Comparison of ENCODE assay signal across 41 mouse cellular contexts in the genomic region with DNA sequence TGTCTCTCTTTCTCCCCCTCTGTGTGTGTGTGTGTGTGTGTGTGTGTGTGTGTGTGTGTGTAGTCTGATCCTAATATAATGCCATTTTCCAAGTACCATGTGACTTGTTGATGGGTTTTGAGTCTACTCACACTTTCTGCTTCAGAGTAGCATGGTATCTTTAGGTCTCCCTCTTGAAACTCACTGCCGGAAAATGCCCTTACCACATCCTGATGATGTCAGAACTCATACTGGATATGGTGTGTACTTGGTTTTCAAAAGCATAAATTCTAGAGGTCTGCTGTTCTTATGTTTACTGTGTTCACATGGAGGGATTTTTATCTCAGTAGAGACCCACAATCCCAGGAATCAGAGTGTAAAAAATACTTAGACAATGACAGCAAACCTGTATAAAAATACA. TPM values are rescaled to one million over a fixed set of nuclear protein-coding genes. Genes with fewer than 3 reads are reported as not detected.
DNase-seq lines count a peak whose midpoint lies in the region; ATAC-seq lines count a peak whose summit lies in the region.
"Had no signal": no experiment of that assay in that cellular context is flagged by ENCODE, and none has a peak within 500 bp of the region (broad histone marks: within the 10 kb centered on the region; RNA-seq: fewer than 3 reads in every experiment).

No protein-coding gene starts in this region.

- no peak overlapping the region for H3K9ac ChIP-seq in liver, embryonic 12.5 days
- H3K9ac ChIP-seq: embryonic facial prominence, embryonic 15.5 days; forebrain, embryonic 13.5 days; hindbrain, embryonic 13.5 days; liver, embryonic 13.5 days; midbrain, embryonic 15.5 days had no signal

- whole genome bisulfite sequencing in liver, embryonic 12.5 days (ENCODE audit: insufficient replicate concordance) = 41% methylated on average over 1 of the region's 1 CpGs

- H3K36me3 ChIP-seq in liver, embryonic 12.5 days = no peaks in the 10 kb centered on the region
- H3K36me3 ChIP-seq: embryonic facial prominence, embryonic 10.5 days; embryonic facial prominence, embryonic 15.5 days; hindbrain, embryonic 13.5 days; liver, embryonic 13.5 days; midbrain, embryonic 15.5 days had no signal

- no peaks in the 10 kb centered on the region for H3K9me3 ChIP-seq in liver, embryonic 12.5 days (replicated peaks)
- H3K9me3 ChIP-seq: embryonic facial prominence, embryonic 10.5 days; embryonic facial prominence, embryonic 15.5 days; forebrain, embryonic 13.5 days; hindbrain, embryonic 13.5 days; liver, embryonic 13.5 days; midbrain, embryonic 15.5 days had no signal

- H3K4me1 ChIP-seq in liver, embryonic 12.5 days = no peaks in the 10 kb centered on the region
- H3K4me1 ChIP-seq: embryonic facial prominence, embryonic 10.5 days; embryonic facial prominence, embryonic 15.5 days; forebrain, embryonic 13.5 days; hindbrain, embryonic 13.5 days; liver, embryonic 13.5 days; midbrain, embryonic 15.5 days had no signal

- intact Hi-C loops in left cerebral cortex, postnatal 4 days (cut with DNase I) = no loop called here

- no peak overlapping the region for H3K27ac ChIP-seq in liver, embryonic 12.5 days
- H3K27ac ChIP-seq: embryonic facial prominence, embryonic 10.5 days; embryonic facial prominence, embryonic 15.5 days; forebrain, embryonic 13.5 days; hindbrain, embryonic 13.5 days; layer of hippocampus, adult 2 months; left cerebral cortex, adult 2 months; liver, embryonic 13.5 days; macrophage; midbrain, embryonic 15.5 days; stomach, postnatal 0 days had no signal

- H3K27me3 ChIP-seq in liver, embryonic 12.5 days (replicated peaks) = peaks cover 11% of the 10 kb centered on the region; the same call in 1 of the 2 replicates
- H3K27me3 ChIP-seq: forebrain, embryonic 13.5 days; liver, embryonic 13.5 days; midbrain, embryonic 15.5 days had no signal

- H3K4me2 ChIP-seq in liver, embryonic 12.5 days = no peak overlapping the region
- H3K4me2 ChIP-seq: embryonic facial prominence, embryonic 15.5 days; forebrain, embryonic 13.5 days; heart, embryonic 11.5 days; hindbrain, embryonic 13.5 days; liver, embryonic 13.5 days; midbrain, embryonic 15.5 days had no signal

- H3K4me3 ChIP-seq in liver, embryonic 12.5 days = no peak overlapping the region
- H3K4me3 ChIP-seq: embryonic facial prominence, embryonic 10.5 days; embryonic facial prominence, embryonic 15.5 days; forebrain, embryonic 13.5 days; hindbrain, embryonic 13.5 days; layer of hippocampus, adult 2 months; left cerebral cortex, adult 2 months; liver, embryonic 13.5 days; midbrain, embryonic 15.5 days had no signal

- peak; percentile 76 for DNase-seq in 416B (ENCODE audit: low read depth)
- peak; percentile 68 for DNase-seq in CD4-positive, CD25-positive, alpha-beta regulatory T cell, adult 2 months (ENCODE audit: low read depth, low spot score)
- DNase-seq in heart, adult 11 months = no peak
- DNase-seq in left cerebral cortex, postnatal 4 days = no peak
- DNase-seq: adrenal gland, adult 2 months; adrenal gland, postnatal 36 days; B cell, adult 2 months; cerebellum, adult 18-20 months; cerebellum, postnatal 10 days; gastrocnemius, postnatal 10 days; heart, adult 18-20 months; heart, postnatal 36 days; kidney, adult 11 months; kidney, postnatal 25 days; liver, embryonic 13.5 days; lung, adult 18-20 months; thymus, adult 2 months had no signal

- ATAC-seq in common myeloid progenitor, adult 5-6 weeks (replicated peaks; ENCODE audit: low read depth, poor library complexity, severe bottlenecking) = peak; percentile 47
- ATAC-seq in megakaryocyte, adult 5-6 weeks (ENCODE audit: poor library complexity, severe bottlenecking) = 0 out of 2 replicates have a peak, but pooled peaks have one; percentile 17
- no peak for ATAC-seq in liver, embryonic 12.5 days
- ATAC-seq: forebrain, embryonic 13.5 days; lung, postnatal 0 days; midbrain, embryonic 15.5 days had no signal

RNA-seq across cellular contexts. Expression of gene Ifnab, which starts 1.4 kb away (rescaled TPM):
- not detected in 2 replicates for total RNA-seq in common myeloid progenitor, adult 5-6 weeks (2017)
- not detected in 2 replicates for total RNA-seq in megakaryocyte, adult 5-6 weeks (2015)
- total RNA-seq in megakaryocyte, adult 5-6 weeks (2017) = not detected in 2 replicates
- total RNA-seq in left cerebral cortex, postnatal 4 days (2021) = not detected
- polyA plus RNA-seq in liver, embryonic 12.5 days (2016; fragmentation: Nextera tagmentation; extraction: Ambion mirVana) = not detected in 2 replicates
- total RNA-seq: adrenal gland, adult 2 months; adrenal gland, postnatal 36 days; gastrocnemius, postnatal 10 days; heart, adult 18-20 months; heart, postnatal 36 days; layer of hippocampus, adult 2 months; layer of hippocampus, postnatal 14 days; left cerebral cortex, adult 2 months; left cerebral cortex, postnatal 25 days; neutrophil, adult 5-6 weeks had no signal
- polyA plus RNA-seq: adrenal gland, adult 2 months; brain, embryonic 14.5 days; cortical plate, adult 2 months; embryonic facial prominence, embryonic 10.5 days; embryonic facial prominence, embryonic 15.5 days; forebrain, embryonic 13.5 days; heart, embryonic 11.5 days; heart, embryonic 16.5 days; hindbrain, embryonic 13.5 days; kidney, embryonic 14.5 days; limb, embryonic 14.5 days; liver, embryonic 13.5 days; lung, postnatal 0 days; macrophage; midbrain, embryonic 15.5 days; neural tube, embryonic 11.5 days; spleen, adult 2 months; stomach, postnatal 0 days; thymus, adult 2 months had no signal

RNA-seq across cellular contexts. Expression of gene Ifna2, which starts 8.8 kb away (rescaled TPM):
- not detected in 2 replicates for total RNA-seq in common myeloid progenitor, adult 5-6 weeks (2017)
- not detected in 2 replicates for total RNA-seq in megakaryocyte, adult 5-6 weeks (2015)
- total RNA-seq in megakaryocyte, adult 5-6 weeks (2017) = not detected in 2 replicates
- not detected for total RNA-seq in left cerebral cortex, postnatal 4 days (2021)
- polyA plus RNA-seq in liver, embryonic 12.5 days (2016; fragmentation: Nextera tagmentation; extraction: Ambion mirVana) = not detected in 2 replicates
- total RNA-seq: adrenal gland, adult 2 months; adrenal gland, postnatal 36 days; gastrocnemius, postnatal 10 days; heart, adult 18-20 months; heart, postnatal 36 days; layer of hippocampus, adult 2 months; layer of hippocampus, postnatal 14 days; left cerebral cortex, adult 2 months; left cerebral cortex, postnatal 25 days; neutrophil, adult 5-6 weeks had no signal
- polyA plus RNA-seq: adrenal gland, adult 2 months; brain, embryonic 14.5 days; cortical plate, adult 2 months; embryonic facial prominence, embryonic 10.5 days; embryonic facial prominence, embryonic 15.5 days; forebrain, embryonic 13.5 days; heart, embryonic 11.5 days; heart, embryonic 16.5 days; hindbrain, embryonic 13.5 days; kidney, embryonic 14.5 days; limb, embryonic 14.5 days; liver, embryonic 13.5 days; lung, postnatal 0 days; macrophage; midbrain, embryonic 15.5 days; neural tube, embryonic 11.5 days; spleen, adult 2 months; stomach, postnatal 0 days; thymus, adult 2 months had no signal

RNA-seq across cellular contexts. Expression of gene Ifna16, which starts 15.8 kb away (rescaled TPM):
- total RNA-seq in common myeloid progenitor, adult 5-6 weeks (2017) = not detected in 2 replicates
- not detected in 2 replicates for total RNA-seq in megakaryocyte, adult 5-6 weeks (2015)
- total RNA-seq in megakaryocyte, adult 5-6 weeks (2017) = not detected in 2 replicates
- not detected for total RNA-seq in left cerebral cortex, postnatal 4 days (2021)
- polyA plus RNA-seq in liver, embryonic 12.5 days (2016; fragmentation: Nextera tagmentation; extraction: Ambion mirVana) = not detected in 2 replicates
- total RNA-seq: adrenal gland, adult 2 months; adrenal gland, postnatal 36 days; gastrocnemius, postnatal 10 days; heart, adult 18-20 months; heart, postnatal 36 days; layer of hippocampus, adult 2 months; layer of hippocampus, postnatal 14 days; left cerebral cortex, adult 2 months; left cerebral cortex, postnatal 25 days; neutrophil, adult 5-6 weeks had no signal
- polyA plus RNA-seq: adrenal gland, adult 2 months; brain, embryonic 14.5 days; cortical plate, adult 2 months; embryonic facial prominence, embryonic 10.5 days; embryonic facial prominence, embryonic 15.5 days; forebrain, embryonic 13.5 days; heart, embryonic 11.5 days; heart, embryonic 16.5 days; hindbrain, embryonic 13.5 days; kidney, embryonic 14.5 days; limb, embryonic 14.5 days; liver, embryonic 13.5 days; lung, postnatal 0 days; macrophage; midbrain, embryonic 15.5 days; neural tube, embryonic 11.5 days; spleen, adult 2 months; stomach, postnatal 0 days; thymus, adult 2 months had no signal

RNA-seq across cellular contexts. Expression of gene Gm26566, which starts 29.1 kb away (rescaled TPM):
- 2.9 TPM in 1 of 2 replicates, not detected in the other for total RNA-seq in common myeloid progenitor, adult 5-6 weeks (2017)
- total RNA-seq in megakaryocyte, adult 5-6 weeks (2015) = not detected in 2 replicates
- total RNA-seq in megakaryocyte, adult 5-6 weeks (2017) = 0.55 TPM in 1 of 2 replicates, not detected in the other
- 1 to 10 TPM; 1.5 to 1.7 TPM for total RNA-seq in left cerebral cortex, postnatal 4 days (2021)
- 0.29 and 0.43 TPM in 2 replicates for polyA plus RNA-seq in liver, embryonic 12.5 days (2016; fragmentation: Nextera tagmentation; extraction: Ambion mirVana)
- polyA plus RNA-seq: lung, postnatal 0 days; macrophage had no signal

RNA-seq across cellular contexts. Expression of gene Klhl9, which starts 29.7 kb away (rescaled TPM):
- 91.1 and 99.9 TPM in 2 replicates for total RNA-seq in common myeloid progenitor, adult 5-6 weeks (2017)
- 56.7 and 61.1 TPM in 2 replicates for total RNA-seq in megakaryocyte, adult 5-6 weeks (2015)
- total RNA-seq in megakaryocyte, adult 5-6 weeks (2017) = 83.8 and 85.5 TPM in 2 replicates
- total RNA-seq in left cerebral cortex, postnatal 4 days (2021) = 100 to 1,000 TPM; 105 to 106 TPM
- 38.0 and 38.7 TPM in 2 replicates for polyA plus RNA-seq in liver, embryonic 12.5 days (2016; fragmentation: Nextera tagmentation; extraction: Ambion mirVana)

Comparison
In these comparisons a context has a peak if more than half of its experiments do, and no peak if none do; other contexts are left out.
1. DNase-seq: peak in 416B (single experiment) and CD4-positive, CD25-positive, alpha-beta regulatory T cell, adult 2 months (single experiment); none in heart, adult 11 months (single experiment) and left cerebral cortex, postnatal 4 days (single experiment).